ENCODE assay signal across 12 mouse cellular contexts in genomic region chr5:36018366-36018765, GRCm38 (mm10).
DNase-seq lines count a peak whose midpoint lies in the region; ATAC-seq and TF ChIP-seq lines count a peak whose summit lies in the region.
"Had no signal": no experiment of that assay in that cellular context is flagged by ENCODE, and none has a peak within 500 bp of the region (broad histone marks: within the 10 kb centered on the region; RNA-seq: fewer than 3 reads in every experiment).

No protein-coding gene starts in this region.

- DNase-seq in hindbrain, postnatal 0 days (ENCODE audit: low spot score): no peak
- DNase-seq in 3T3-L1 (ENCODE audit: low read depth, low spot score): peak; percentile 79
- peak; percentile 42 for DNase-seq in ES-E14 (ENCODE audit: low read depth, low spot score)
- peak; percentile 34 for DNase-seq in embryonic facial prominence, embryonic 10.5 days (ENCODE audit: low spot score)
- no peak for DNase-seq in adrenal gland, postnatal 10 days
- no peak for DNase-seq in forebrain, embryonic 11.5 days (ENCODE audit: low spot score)
- no peak for DNase-seq in right cerebral cortex, adult 18-20 months
- DNase-seq: cerebellum, adult 11-12 months; kidney, adult 11 months; right cerebral cortex, postnatal 14 days had no signal

- 0 out of 2 replicates have a peak, but pooled peaks cover 6% of the 10 kb centered on the region for H3K36me3 ChIP-seq in hindbrain, postnatal 0 days (ENCODE audit: insufficient read depth, low read length)
- H3K36me3 ChIP-seq in hindbrain, embryonic 16.5 days (ENCODE audit: control insufficient read depth, insufficient read depth, low read length): peaks cover 8% of the 10 kb centered on the region; the same call in 1 of the 2 replicates
- H3K36me3 ChIP-seq in ES-E14 (ENCODE audit: control insufficient read depth, insufficient read depth, low read length, poor library complexity, severe bottlenecking): no peaks in the 10 kb centered on the region
- peaks cover 4% of the 10 kb centered on the region; the same call in 1 of the 2 replicates for H3K36me3 ChIP-seq in embryonic facial prominence, embryonic 10.5 days (replicated peaks)
- no peaks in the 10 kb centered on the region for H3K36me3 ChIP-seq in forebrain, embryonic 11.5 days (ENCODE audit: control insufficient read depth, insufficient read depth, low read length)

- H3K27me3 ChIP-seq in hindbrain, postnatal 0 days (ENCODE audit: insufficient read depth, low read length): no peaks in the 10 kb centered on the region
- no peaks in the 10 kb centered on the region for H3K27me3 ChIP-seq in hindbrain, embryonic 16.5 days (replicated peaks; ENCODE audit: control insufficient read depth, insufficient read depth, low read length)
- H3K27me3 ChIP-seq in embryonic facial prominence, embryonic 10.5 days (replicated peaks; ENCODE audit: low read depth, poor library complexity, severe bottlenecking): no peaks in the 10 kb centered on the region
- no peaks in the 10 kb centered on the region for H3K27me3 ChIP-seq in forebrain, embryonic 11.5 days (ENCODE audit: control insufficient read depth, insufficient read depth, low read length)
- H3K27me3 ChIP-seq: limb, embryonic 13.5 days had no signal

- H3K4me3 ChIP-seq in hindbrain, postnatal 0 days (ENCODE audit: low read length): no peak overlapping the region
- H3K4me3 ChIP-seq in hindbrain, embryonic 16.5 days (ENCODE audit: low read length): no peak overlapping the region
- no peak overlapping the region for H3K4me3 ChIP-seq in ES-E14 (ENCODE audit: insufficient read depth in 1 of 2, low read depth in 1 of 2, low read length in 2 of 2, poor library complexity in 1 of 2, severe bottlenecking in 1 of 2)
- H3K4me3 ChIP-seq in embryonic facial prominence, embryonic 10.5 days: no peak overlapping the region
- no peak overlapping the region for H3K4me3 ChIP-seq in forebrain, embryonic 11.5 days (ENCODE audit: low read depth, low read length)
- H3K4me3 ChIP-seq: limb, embryonic 13.5 days had no signal

- peak; percentile 43; the same call in 1 of the 2 replicates for TF ChIP-seq CTCF in hindbrain, postnatal 0 days (IDR thresholded peaks at IDR 0.05; ENCODE audit: low read depth)

- ATAC-seq in hindbrain, postnatal 0 days: no peak
- no peak for ATAC-seq in hindbrain, embryonic 16.5 days
- no peak for ATAC-seq in forebrain, embryonic 11.5 days (replicated peaks; ENCODE audit: low FRiP score)

- H3K9ac ChIP-seq in hindbrain, postnatal 0 days (replicated peaks; ENCODE audit: low read length): no peak overlapping the region
- no peak overlapping the region for H3K9ac ChIP-seq in hindbrain, embryonic 16.5 days (ENCODE audit: low read depth, low read length)
- H3K9ac ChIP-seq in ES-E14 (ENCODE audit: insufficient read depth, low read depth, low read length, poor library complexity, severe bottlenecking): no peak overlapping the region
- H3K9ac ChIP-seq in forebrain, embryonic 11.5 days (ENCODE audit: low read length): no peak overlapping the region
- H3K9ac ChIP-seq: limb, embryonic 13.5 days had no signal

- no peak overlapping the region for H3K27ac ChIP-seq in hindbrain, postnatal 0 days
- H3K27ac ChIP-seq in hindbrain, embryonic 16.5 days (ENCODE audit: low read depth, low read length): no peak overlapping the region
- H3K27ac ChIP-seq in ES-E14 (ENCODE audit: insufficient read depth, low read depth, low read length, poor library complexity, severe bottlenecking): no peak overlapping the region
- no peak overlapping the region for H3K27ac ChIP-seq in embryonic facial prominence, embryonic 10.5 days (replicated peaks)
- no peak overlapping the region for H3K27ac ChIP-seq in forebrain, embryonic 11.5 days (ENCODE audit: low read depth, low read length)
- H3K27ac ChIP-seq: limb, embryonic 13.5 days had no signal

- no peak overlapping the region for H3K4me2 ChIP-seq in hindbrain, postnatal 0 days (ENCODE audit: low read depth, low read length)
- no peak overlapping the region for H3K4me2 ChIP-seq in hindbrain, embryonic 16.5 days (ENCODE audit: low read length)
- H3K4me2 ChIP-seq in forebrain, embryonic 11.5 days (ENCODE audit: low read depth, low read length, severe bottlenecking): no peak overlapping the region
- H3K4me2 ChIP-seq: limb, embryonic 13.5 days had no signal

- H3K4me1 ChIP-seq in hindbrain, postnatal 0 days (ENCODE audit: insufficient read depth, low read length): no peaks in the 10 kb centered on the region
- no peaks in the 10 kb centered on the region for H3K4me1 ChIP-seq in hindbrain, embryonic 16.5 days (ENCODE audit: control insufficient read depth, insufficient read depth, low read depth, low read length)
- no peaks in the 10 kb centered on the region for H3K4me1 ChIP-seq in ES-E14 (ENCODE audit: control insufficient read depth in 2 of 2, insufficient read depth in 2 of 2, low read length in 2 of 2, poor library complexity in 1 of 2)
- peaks cover 8% of the 10 kb centered on the region; the same call in 1 of the 2 replicates for H3K4me1 ChIP-seq in embryonic facial prominence, embryonic 10.5 days
- H3K4me1 ChIP-seq in forebrain, embryonic 11.5 days (replicated peaks; ENCODE audit: control insufficient read depth, insufficient read depth, low read length): no peaks in the 10 kb centered on the region; the same call in 1 of the 2 replicates
- H3K4me1 ChIP-seq: limb, embryonic 13.5 days had no signal

- 87% methylated on average over 3 of the region's 3 CpGs for WGBS in hindbrain, postnatal 0 days
- 83% methylated on average over 3 of the region's 3 CpGs for WGBS in hindbrain, embryonic 16.5 days
- WGBS in embryonic facial prominence, embryonic 10.5 days: 81% methylated on average over 3 of the region's 3 CpGs
- 90% methylated on average over 3 of the region's 3 CpGs for WGBS in forebrain, embryonic 11.5 days

- in situ Hi-C loops in ES-E14 (cut with MboI; ENCODE audit: low sequenced_read_pairs in 2 of 2, unreplicated experiment in 2 of 2): no loop called here

- no peaks in the 10 kb centered on the region for H3K9me3 ChIP-seq in hindbrain, postnatal 0 days (ENCODE audit: low read length)
- H3K9me3 ChIP-seq in hindbrain, embryonic 16.5 days (ENCODE audit: control insufficient read depth, low read length): no peaks in the 10 kb centered on the region
- H3K9me3 ChIP-seq in ES-E14 (ENCODE audit: control insufficient read depth, insufficient read depth, low read depth, low read length): no peaks in the 10 kb centered on the region
- no peaks in the 10 kb centered on the region for H3K9me3 ChIP-seq in embryonic facial prominence, embryonic 10.5 days
- no peaks in the 10 kb centered on the region for H3K9me3 ChIP-seq in forebrain, embryonic 11.5 days (ENCODE audit: control insufficient read depth, low read length)
- H3K9me3 ChIP-seq: limb, embryonic 13.5 days had no signal

TF ChIP-seq in ES-E14, 5 proteins besides CTCF, POLR2A, EP300 and RAD21:
- no peak for TF ChIP-seq MAFK (IDR thresholded peaks at IDR 0.05; ENCODE audit: insufficient read depth, low read depth, low read length)
- peak; percentile 62 for TF ChIP-seq ZC3H11A (IDR thresholded peaks at IDR 0.05; ENCODE audit: borderline replicate concordance, low read depth, low read length)

Comparison
In these comparisons a context has a peak if more than half of its experiments do, and no peak if none do; other contexts are left out.
1. DNase-seq: peak in 3T3-L1 (single experiment), ES-E14 (single experiment) and embryonic facial prominence, embryonic 10.5 days (single experiment); none in hindbrain, postnatal 0 days (single experiment), adrenal gland, postnatal 10 days (single experiment), forebrain, embryonic 11.5 days (single experiment) and right cerebral cortex, adult 18-20 months (single experiment).